Mouse (Mus musculus): ENCODE measurements around the gene Zfp287.

DNA sequence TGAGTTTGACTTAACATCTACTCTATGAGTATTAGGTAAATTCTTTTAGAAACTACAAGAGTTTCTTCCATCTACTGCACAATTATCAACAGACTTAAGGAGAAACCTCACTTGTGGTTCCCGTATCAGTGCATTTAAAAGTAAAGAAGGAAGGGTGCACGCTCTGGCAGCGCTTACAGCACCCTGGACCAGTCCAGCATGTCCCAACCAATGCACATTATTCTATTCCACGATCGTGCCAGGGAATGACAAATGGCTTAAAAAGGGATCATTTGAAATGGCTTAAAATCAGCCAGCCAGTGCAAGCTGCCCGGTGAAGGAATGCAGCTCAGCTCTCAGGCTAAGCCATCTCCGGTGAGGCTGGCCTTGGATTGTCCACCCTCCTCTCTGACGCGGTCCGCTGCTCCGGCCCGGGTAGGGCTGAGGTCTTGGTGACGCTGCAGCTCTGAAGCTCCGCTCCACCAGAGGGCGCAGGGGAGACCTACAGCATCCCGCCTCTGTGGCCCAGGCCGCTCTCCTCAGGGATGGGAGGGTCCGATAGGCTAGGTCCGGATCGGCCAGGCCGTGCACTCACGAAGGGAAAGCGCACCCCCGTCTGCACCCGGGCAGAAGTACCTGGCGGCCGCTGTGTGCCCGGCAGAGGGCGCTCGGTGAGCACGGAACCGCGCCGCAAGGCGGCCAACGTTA is 24.9 kb upstream of the Zfp287 start:
- TF ChIP-seq MYOD1 (IDR thresholded peaks at IDR 0.05; ENCODE audit: control insufficient read depth, insufficient read length, low read depth) (no peak), CTCF (IDR thresholded peaks at IDR 0.05; ENCODE audit: control insufficient read depth, insufficient read depth, insufficient read length) (peak; percentile 96), CEBPB (IDR thresholded peaks at IDR 0.05; ENCODE audit: low read depth) (no peak), USF1 (IDR thresholded peaks at IDR 0.05; ENCODE audit: low read depth) (no peak), MYOG (IDR thresholded peaks at IDR 0.05; ENCODE audit: control insufficient read depth, extremely low read depth, insufficient read length) (no peak)
